In genomic region chr8:70695318-70696018, GRCm38 (mm10) we compare ENCODE assay signal across 8 mouse cellular contexts. TPM values are rescaled to one million over a fixed set of nuclear protein-coding genes. Genes with fewer than 3 reads are reported as not detected.
DNase-seq lines count a peak whose midpoint lies in the region; ATAC-seq and TF ChIP-seq lines count a peak whose summit lies in the region.

No protein-coding gene starts in this region.

- H3K36me3 ChIP-seq in lung, postnatal 0 days (ENCODE audit: insufficient read depth, low read length) = no peaks in the 10 kb centered on the region

- no peak for TF ChIP-seq CTCF in gastrocnemius, adult 2 months (IDR thresholded peaks at IDR 0.05)
- TF ChIP-seq CTCF in lung, postnatal 0 days (IDR thresholded peaks at IDR 0.05) = no peak

- peaks cover 33% of the 10 kb centered on the region for H3K4me1 ChIP-seq in lung, postnatal 0 days (ENCODE audit: insufficient read depth, low read depth, low read length)

- H3K4me3 ChIP-seq in gastrocnemius, adult 2 months = peak overlapping the region; percentile 50
- H3K4me3 ChIP-seq in lung, postnatal 0 days (ENCODE audit: low read depth, low read length) = no peak overlapping the region

- no peak for TF ChIP-seq EP300 in lung, postnatal 0 days (IDR thresholded peaks at IDR 0.05)

- H3K27me3 ChIP-seq in lung, postnatal 0 days (replicated peaks; ENCODE audit: insufficient read depth, low read length) = no peaks in the 10 kb centered on the region

- no peak for ATAC-seq in cerebellum, adult (ENCODE audit: insufficient number of reproducible peaks, low FRiP score, low TSS enrichment)
- ATAC-seq in lung, postnatal 0 days = no peak

- H3K9ac ChIP-seq in lung, postnatal 0 days (replicated peaks; ENCODE audit: low read depth) = no peak overlapping the region

- no peak overlapping the region for H3K4me2 ChIP-seq in lung, postnatal 0 days (replicated peaks; ENCODE audit: low read depth, low read length)

- WGBS in lung, postnatal 0 days = 31% methylated on average over 32 of the region's 32 CpGs

- no peaks in the 10 kb centered on the region for H3K9me3 ChIP-seq in lung, postnatal 0 days (ENCODE audit: low read length)

- peak overlapping the region; percentile 100 for H3K27ac ChIP-seq in gastrocnemius, adult 2 months
- peak overlapping the region; percentile 94 for H3K27ac ChIP-seq in lung, postnatal 0 days (ENCODE audit: low read length)

- peak; percentile 56 to 68 for DNase-seq in cerebellum, adult 18-20 months
- DNase-seq in MEL-GATA-1-ER (ENCODE audit: extremely low read depth, low read depth) = peak; percentile 71
- peak; percentile 80 for DNase-seq in gastrocnemius, adult 2 months
- DNase-seq in kidney, adult 9 months = peak; percentile 66
- DNase-seq in lung, postnatal 0 days (ENCODE audit: low spot score) = peak; percentile 78
- peak; percentile 79 to 84 for DNase-seq in thymus, adult 18-20 months
- no peak for DNase-seq in layer of hippocampus, adult 9-10 months (ENCODE audit: low spot score)

- intact Hi-C loops in gastrocnemius, adult 2 months (cut with DNase I) = no loop called here

RNA-seq across cellular contexts. Expression of gene Jund, which starts 3.3 kb away (rescaled TPM):
- total RNA-seq in gastrocnemius, adult 2 months (2021) = 10 to 100 TPM; 35.5 to 54.5 TPM
- 107 and 109 TPM in 2 replicates for polyA plus RNA-seq in lung, postnatal 0 days (2015; fragmentation: Nextera tagmentation; extraction: Ambion mirVana)

RNA-seq across cellular contexts. Expression of gene Iqcn, which starts 7.8 kb away (rescaled TPM):
- not detected for total RNA-seq in gastrocnemius, adult 2 months (2021)
- 0.04 and 0.07 TPM in 2 replicates for polyA plus RNA-seq in lung, postnatal 0 days (2015; fragmentation: Nextera tagmentation; extraction: Ambion mirVana)

RNA-seq across cellular contexts. Expression of gene Lsm4, which starts 22.4 kb away (rescaled TPM):
- 10 to 100 TPM; 61.7 to 65.6 TPM for total RNA-seq in gastrocnemius, adult 2 months (2021)
- polyA plus RNA-seq in lung, postnatal 0 days (2015; fragmentation: Nextera tagmentation; extraction: Ambion mirVana) = 95.9 and 104 TPM in 2 replicates

RNA-seq across cellular contexts. Expression of gene Gm3336, which starts 22.9 kb away (rescaled TPM):
- total RNA-seq in gastrocnemius, adult 2 months (2021) = not detected
- polyA plus RNA-seq in lung, postnatal 0 days (2015; fragmentation: Nextera tagmentation; extraction: Ambion mirVana) = 0.50 and 0.54 TPM in 2 replicates

RNA-seq across cellular contexts. Expression of gene Pde4c, which starts 28.1 kb away (rescaled TPM):
- 1 to 10 TPM; 2.4 to 3.0 TPM for total RNA-seq in gastrocnemius, adult 2 months (2021)
- 0.93 and 2.0 TPM in 2 replicates for polyA plus RNA-seq in lung, postnatal 0 days (2015; fragmentation: Nextera tagmentation; extraction: Ambion mirVana)
